Mouse (Mus musculus): Measurements from ENCODE around the gene Cdh26.
A peak's percentile ranks its signal among the peaks of the same experiment; 100 is the strongest.

Cdh26 gene

DNA sequence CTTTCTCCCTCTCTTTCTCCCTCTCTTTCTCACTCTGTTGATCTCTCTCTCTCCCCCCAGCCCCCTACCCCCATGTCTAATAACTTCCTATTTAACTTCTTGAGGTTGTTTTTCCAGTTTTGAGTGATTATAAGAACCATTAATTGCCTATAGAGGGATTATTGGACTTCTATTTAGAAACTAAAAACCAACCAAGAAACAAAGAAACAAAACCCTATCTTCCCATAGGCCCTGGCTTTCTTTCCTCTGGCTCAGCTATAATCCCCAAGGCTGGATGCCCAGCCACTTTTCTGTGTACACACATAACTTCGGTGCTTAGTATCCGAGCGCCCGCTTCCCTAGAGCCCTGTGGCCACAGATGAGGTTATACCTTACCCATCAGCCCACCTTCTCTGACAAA lies at the start of gene Cdh26:
Gene Cdh26 (plus strand): TSS at position 301 of the 400 bp plus-strand sequence.
- no peak for DNase-seq (ENCODE audit: low spot score in 2 of 2)

- DNase-seq (ENCODE audit: low spot score in 2 of 2) = no peak
Measured at GRCm38 (mm10) chr2:178407053-178407815, 23.1 kb upstream of the Cdh26 start, which contains the start of gene Sycp2. Sycp2 (minus strand) TSS chr2:178407685.

- no peak for DNase-seq (ENCODE audit: low spot score in 2 of 2)
Measured at GRCm38 (mm10) chr2:178409024-178409423, 21.3 kb upstream of the Cdh26 start.

DNA sequence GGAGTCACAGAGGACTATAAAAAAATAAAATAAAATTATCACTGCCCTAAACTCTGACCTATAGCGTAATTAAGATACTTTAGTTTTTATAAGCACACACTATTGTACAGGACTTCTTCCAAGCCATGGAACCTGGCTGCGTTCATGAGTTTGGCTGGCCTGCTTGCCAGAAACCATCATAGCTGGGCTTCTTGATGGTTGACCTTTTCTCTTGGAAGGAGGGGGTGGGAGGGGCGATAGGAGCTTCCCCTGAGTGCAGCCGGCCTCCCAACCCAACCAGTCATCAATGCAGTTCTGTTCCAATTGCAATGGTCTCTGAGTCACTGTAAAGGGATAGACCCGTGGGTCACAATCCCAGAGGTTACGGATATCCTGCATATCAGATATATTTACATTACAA lies 20.0 kb upstream of the Cdh26 start:
- no peak for DNase-seq (ENCODE audit: low spot score in 2 of 2)

DNA sequence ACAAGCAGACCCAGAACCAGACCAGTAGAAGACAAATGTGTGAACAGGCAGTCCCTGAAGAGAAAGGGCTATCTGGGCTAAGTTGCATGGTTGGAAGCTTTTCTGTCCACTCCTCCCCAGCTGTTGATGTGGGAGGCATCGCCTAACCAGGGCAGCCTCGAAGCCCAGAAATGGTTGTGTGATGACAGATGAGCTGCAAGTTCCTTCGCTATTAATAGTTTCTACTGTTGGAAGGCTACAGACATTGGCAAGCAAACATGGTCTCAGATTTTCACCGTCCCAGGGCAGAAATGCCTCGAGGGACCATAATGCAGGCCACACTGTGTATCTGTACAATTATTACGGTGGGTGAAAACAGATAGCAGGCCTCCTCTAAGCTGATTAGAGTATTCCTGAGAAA lies 17.7 kb upstream of the Cdh26 start:
- DNase-seq (ENCODE audit: low spot score in 2 of 2) = peak; percentile 77 to 80

DNA sequence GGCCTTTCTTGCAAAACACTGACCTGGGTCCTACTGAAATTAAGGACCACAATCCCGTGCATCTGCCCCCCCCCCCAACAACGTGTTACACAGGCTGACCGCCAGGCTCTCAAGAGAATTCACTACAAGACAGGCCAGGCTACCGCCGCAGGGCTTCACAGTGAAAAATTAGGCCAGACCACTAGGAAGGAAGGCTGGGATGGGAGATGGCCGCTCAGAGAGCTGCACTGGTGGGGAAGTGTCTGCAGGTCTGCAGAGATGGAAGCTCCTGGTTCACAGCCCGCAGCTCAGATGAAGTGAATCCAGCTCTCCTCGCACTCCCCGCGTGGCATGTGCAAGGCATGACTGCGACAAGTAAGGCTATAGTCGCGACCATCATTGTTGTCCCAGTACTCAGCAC lies 17.2 kb upstream of the Cdh26 start:
- DNase-seq (ENCODE audit: low spot score in 2 of 2) = no peak

- peak in 1 of 2 experiments; percentile 16 for DNase-seq (ENCODE audit: low spot score in 2 of 2)
Measured at GRCm38 (mm10) chr2:178413481-178414260, 16.7 kb upstream of the Cdh26 start.

DNA sequence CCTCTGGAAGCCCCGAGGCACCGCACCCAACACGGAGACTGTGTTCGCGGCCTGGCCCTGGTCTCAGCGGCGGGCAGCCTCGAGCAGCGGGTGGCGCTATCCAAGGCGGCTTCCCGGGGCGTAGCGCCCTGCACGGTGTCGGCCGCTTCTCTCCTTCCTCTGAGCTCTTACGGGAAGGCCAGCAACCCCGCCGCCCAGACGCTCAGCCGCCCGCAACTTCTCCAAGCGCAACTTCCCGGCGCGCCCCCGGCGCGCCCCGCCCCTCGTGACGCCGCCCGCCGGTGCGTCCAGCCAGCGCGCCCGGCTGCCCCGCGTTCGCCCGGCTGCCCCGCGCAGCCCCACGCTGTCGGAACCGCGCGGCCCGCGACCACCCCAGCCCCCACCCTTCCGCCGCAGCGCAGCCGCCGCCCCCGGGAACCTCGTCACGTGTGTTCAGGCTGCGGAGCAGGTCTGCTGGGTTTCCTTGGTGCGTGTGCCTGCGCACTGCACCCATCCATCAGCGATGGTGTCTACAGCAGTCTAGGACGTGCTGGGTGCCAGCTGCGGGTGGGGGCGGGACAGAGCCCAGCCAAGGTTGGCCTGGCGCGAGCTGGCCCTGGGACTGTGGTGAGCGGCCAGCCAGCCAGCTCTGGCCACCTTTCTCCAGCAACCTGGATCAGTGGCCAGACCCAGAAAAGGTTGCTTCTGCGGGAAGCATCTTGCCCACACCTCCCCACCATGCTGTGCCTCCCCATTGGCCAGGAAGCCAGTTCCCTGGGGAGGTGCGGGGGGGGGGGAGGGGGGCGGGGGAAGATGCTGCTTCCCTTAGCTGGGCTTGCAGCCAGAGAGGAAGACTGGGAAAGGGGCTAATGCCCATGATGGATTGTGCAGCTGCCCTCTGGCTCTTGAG lies 15.8 kb upstream of the Cdh26 start, which contains the start of the genes Ppp1r3d and Fam217b:
Gene Ppp1r3d (minus strand): TSS at position 212 of the 889 bp plus-strand sequence.
Gene Fam217b (plus strand): TSS at position 264 of the 889 bp plus-strand sequence.
- peak; percentile 56 to 77 for DNase-seq (ENCODE audit: low spot score in 2 of 2)

DNA sequence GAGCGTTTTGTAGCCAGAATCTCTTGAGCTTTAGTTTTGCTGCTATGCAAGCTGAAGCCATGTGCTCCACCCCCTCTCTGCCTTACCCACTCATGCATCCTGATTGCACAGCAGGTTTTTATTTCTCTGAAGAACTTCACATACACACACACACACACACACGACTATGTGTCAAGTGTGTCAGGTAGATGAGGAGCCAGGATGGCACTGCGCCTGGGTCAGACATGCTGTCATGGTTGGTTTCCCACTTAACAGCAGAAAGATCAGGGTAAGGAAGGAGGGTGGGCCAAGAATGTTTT lies 15.2 kb upstream of the Cdh26 start:
- DNase-seq (ENCODE audit: low spot score in 2 of 2) = no peak

GRCm38 (mm10) chr2:178416427-178416826 lies 13.9 kb upstream of the Cdh26 start:
- no peak for DNase-seq (ENCODE audit: low spot score in 2 of 2)

DNA sequence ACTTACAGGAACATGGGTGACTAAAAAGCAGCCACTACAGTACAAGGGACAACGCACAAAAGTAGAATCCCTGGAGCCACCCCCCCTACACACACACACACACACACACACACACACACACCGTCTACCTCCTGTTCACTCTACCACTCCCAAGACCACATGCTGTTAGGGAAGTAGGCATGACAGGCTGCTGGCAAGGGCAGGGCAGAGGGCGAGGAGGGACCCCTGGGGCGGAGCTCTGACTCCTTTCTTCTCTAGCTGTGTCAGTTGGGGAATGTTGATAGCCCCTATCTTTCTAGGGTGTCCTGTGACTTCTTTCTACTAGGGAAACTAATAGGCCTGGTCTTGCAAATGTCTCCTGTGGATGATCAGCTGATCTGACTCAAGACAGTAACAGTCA lies 13.4 kb upstream of the Cdh26 start:
- DNase-seq (ENCODE audit: low spot score in 2 of 2) = peak in 1 of 2 experiments; percentile 13

DNA sequence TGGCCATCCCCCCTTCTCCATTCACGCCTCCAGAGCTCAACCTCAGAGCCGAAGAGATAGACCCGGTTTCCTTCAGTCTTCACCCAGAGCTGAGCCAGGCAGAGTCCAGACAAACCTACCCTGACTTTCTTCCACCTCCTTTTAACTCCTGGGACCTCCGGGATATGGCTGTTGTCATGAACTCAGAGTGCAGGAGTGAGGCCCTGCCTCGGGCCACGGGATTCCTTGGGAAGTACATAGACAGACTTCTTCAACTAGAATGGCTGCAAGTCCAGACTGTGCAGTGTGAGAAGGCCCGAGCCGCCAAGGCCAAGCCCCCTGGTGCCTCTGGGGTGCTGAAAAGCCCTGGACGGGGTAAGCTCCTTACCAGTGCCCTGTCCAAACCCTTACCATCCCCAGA lies 9.8 kb upstream of the Cdh26 start:
- DNase-seq (ENCODE audit: low spot score in 2 of 2) = no peak

GRCm38 (mm10) chr2:178421603-178422002 lies 8.7 kb upstream of the Cdh26 start:
- no peak for DNase-seq (ENCODE audit: low spot score in 2 of 2)

DNA sequence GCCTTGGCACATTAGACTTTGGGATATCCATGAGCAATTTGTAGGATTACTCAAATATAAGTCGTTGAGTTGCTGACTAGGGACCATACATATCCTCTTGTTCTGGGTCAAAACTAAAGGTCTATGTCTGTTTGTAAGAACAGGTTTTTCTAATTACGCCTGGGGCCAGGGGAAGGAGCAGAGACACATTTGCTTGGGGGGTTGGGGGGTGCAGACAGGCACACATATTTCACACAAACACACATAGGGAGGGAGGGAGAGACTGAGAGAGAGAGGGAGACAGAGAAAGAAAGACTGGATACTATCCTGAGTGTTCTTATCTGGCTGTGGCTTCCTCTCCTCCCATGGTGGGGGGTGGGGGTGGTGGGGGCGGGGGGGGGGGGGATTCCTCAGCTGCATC lies 8.1 kb upstream of the Cdh26 start:
- DNase-seq (ENCODE audit: low spot score in 2 of 2) = no peak

DNA sequence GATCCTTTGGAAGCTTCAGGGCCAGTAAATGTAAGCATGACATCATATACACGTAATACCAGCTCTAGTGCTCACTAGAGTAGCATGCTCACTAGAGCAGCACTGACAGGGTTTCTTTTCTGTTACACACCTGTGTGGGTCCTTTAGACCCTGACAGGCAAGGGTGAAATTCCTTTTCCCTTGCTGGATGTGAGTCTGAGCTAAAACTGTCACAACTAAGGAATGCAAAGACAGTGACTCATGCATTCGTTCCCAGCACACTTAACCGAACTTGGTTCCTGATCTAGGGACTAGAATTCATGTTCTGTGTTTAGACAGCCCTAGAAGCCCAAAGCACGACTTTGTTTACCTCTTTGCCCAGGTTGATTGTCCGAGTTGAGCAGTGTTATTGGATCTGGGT lies 7.1 kb upstream of the Cdh26 start:
- no peak for DNase-seq (ENCODE audit: low spot score in 2 of 2)

GRCm38 (mm10) chr2:178426229-178426628 lies 4.1 kb upstream of the Cdh26 start:
- no peak for DNase-seq (ENCODE audit: low spot score in 2 of 2)

DNA sequence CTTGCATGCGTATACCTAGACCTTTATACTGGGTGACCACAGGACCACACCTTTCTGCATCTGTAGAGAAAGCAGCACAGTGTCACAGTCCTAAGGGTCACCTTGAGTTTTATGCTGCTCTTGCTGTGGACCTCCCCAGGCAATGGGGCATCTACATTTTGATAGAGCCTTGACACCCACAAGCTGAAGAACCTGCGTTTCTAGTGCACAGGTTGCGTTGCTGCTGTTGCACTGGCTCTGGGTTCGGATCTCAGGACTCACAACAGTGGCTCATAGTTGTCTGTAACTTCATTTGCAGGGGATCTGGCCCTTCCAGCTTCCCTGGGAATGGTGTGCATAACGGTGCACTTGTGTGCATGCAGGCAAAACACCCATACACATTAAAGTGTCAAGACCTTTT lies 3.1 kb upstream of the Cdh26 start:
- no peak for DNase-seq (ENCODE audit: low spot score in 2 of 2)

GRCm38 (mm10) chr2:178428183-178428582 lies 2.1 kb upstream of the Cdh26 start:
- no peak for DNase-seq (ENCODE audit: low spot score in 2 of 2)

DNA sequence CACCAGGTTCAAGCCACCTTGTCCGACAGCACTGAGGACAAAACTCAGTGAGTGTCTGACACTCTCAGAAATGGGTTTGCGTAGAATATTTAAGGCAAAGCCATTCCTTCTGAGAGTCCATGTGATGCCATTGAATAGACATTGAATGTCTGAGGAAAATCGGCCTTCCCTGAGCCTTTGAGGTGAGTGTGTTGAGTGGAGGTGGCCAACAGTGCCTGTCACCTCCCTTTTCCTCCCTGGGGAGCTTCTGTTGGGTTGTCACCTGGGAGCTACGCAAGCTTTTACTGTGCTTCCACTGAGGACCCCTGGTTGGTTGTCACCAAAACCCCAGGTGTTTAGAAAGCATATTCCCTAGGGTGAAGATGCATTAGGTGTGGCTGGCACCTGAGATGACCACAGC lies 1.7 kb upstream of the Cdh26 start:
- no peak for DNase-seq (ENCODE audit: low spot score in 2 of 2)

GRCm38 (mm10) chr2:178429426-178429825 lies 905 bp upstream of the Cdh26 start:
- no peak for DNase-seq (ENCODE audit: low spot score in 2 of 2)

DNA sequence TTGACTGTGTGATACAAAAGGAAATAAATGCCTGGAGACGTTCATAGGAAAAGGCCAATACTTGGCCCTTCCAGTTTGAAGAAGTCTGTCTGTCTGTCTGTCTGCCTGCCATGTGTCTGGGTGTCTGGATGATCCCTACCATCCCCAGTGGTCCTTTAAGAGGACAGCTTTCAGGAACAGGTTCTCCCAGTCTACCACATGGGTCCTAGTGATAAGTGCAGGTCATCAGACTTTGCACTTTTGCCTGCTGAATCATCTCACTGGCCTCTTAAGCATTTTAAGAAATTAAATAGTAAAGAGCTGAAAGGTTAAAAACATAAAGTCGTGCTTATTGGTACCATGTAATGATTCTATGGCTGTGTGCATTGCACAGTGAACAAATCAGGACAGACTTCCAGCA lies 3.2 kb downstream of the Cdh26 start:
- no peak for DNase-seq (ENCODE audit: low spot score in 2 of 2)

GRCm38 (mm10) chr2:178433903-178434302 lies 3.6 kb downstream of the Cdh26 start:
- DNase-seq (ENCODE audit: low spot score in 2 of 2) = no peak
